Mouse (Mus musculus): ENCODE measurements at regions not wholly inside any gene's neighbourhood (a gene's known extent, or its start where the extent isn't known, plus 50 kb on each side); places are given as distances from the start of the nearest gene placed in this dataset.
A peak's percentile ranks its signal among the peaks of the same experiment; 100 is the strongest.

DNA sequence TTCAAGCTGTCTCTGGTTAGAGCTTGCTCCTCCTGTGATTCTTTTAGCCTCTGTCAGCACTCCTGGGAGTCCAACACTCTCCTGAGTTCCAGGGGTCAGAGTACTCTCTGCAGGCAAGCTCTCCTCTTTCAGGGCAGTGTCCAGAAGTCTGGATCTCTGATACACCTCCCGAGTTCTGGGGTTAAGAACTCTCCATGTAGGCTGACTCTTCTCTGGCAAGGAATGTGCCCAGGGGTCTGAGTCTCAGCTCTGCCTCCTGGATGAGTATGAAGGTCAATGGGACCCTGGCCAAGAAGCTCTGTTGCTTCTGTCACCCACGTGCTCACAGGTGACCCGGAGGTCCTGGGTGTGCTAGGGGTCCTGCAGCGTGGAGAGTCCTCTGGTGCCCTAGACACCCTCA lies 1146.2 kb upstream of the Gm38303 start:
- peak; percentile 87 for DNase-seq

DNA sequence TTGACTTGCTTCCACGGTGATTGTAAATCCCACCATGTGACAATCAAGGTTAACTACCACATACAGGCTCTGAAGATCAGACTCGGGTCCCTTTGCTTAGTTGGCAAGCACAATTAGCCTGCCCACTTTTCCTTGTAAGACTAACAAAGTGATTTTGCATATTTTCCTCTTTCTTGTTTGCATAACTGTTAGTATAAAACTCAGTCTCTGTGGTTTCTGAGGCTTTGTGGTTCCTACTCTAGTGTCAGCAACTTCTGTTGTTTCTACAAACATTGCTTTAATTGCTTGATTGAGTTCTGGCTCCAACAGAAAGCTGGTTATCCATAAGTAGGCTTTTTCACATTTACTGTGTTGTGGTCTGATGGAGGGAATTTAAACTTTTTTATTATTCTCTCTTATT lies 1121.4 kb upstream of the Gm38303 start:
- no peak for DNase-seq

DNA sequence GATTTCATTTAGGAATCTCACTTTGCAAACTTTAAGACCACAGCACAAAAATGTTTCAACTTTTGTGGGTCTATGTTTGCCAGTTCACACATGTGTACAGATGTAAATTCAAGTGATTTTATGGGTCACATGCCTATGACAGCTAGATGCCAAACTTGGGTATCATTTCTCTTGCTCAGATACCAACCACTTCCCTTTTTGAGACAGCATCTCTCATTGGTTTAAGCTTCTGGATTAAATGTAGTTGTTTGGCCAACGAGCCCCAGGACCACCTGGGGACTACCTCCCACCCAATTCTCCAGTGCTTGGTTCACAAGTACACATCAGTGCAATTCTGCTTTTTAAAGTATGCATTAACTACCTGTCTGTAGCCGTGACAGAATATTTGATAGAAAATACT lies 1120.7 kb upstream of the Gm38303 start:
- DNase-seq: no peak
